Mouse (Mus musculus): ENCODE data around the gene Rbx1. TPM values are rescaled to one million over a fixed set of nuclear protein-coding genes. Genes with fewer than 3 reads are reported as not detected.
"Not testable (repeated sequence)": the region's sequence is repeated elsewhere in the genome, so short reads cannot be mapped to it uniquely, and the experiment has no call there.

Gene Rbx1
- polyA plus RNA-seq, 1 experiment from 2014 or later = 559 TPM

GRCm38 (mm10) chr15:81461523-81461922 lies 4.6 kb upstream of the Rbx1 start:
- no peak overlapping the region for H3K9ac ChIP-seq (replicated peaks)
- H3K36me3 ChIP-seq = peaks cover 12% of the 10 kb centered on the region
- no peak overlapping the region for H3K4me2 ChIP-seq
- no peak for ATAC-seq (ENCODE audit: insufficient number of reproducible peaks, insufficient read depth, low FRiP score, low TSS enrichment, low read depth)
- 82% methylated on average over 7 of the region's 7 CpGs for WGBS
- H3K9me3 ChIP-seq = peaks cover 10% of the 10 kb centered on the region; the same call in 1 of the 2 replicates
- H3K4me3 ChIP-seq (replicated peaks) = no peak overlapping the region
- H3K27ac ChIP-seq = no peak overlapping the region
- peaks cover 6% of the 10 kb centered on the region for H3K4me1 ChIP-seq (replicated peaks)
- no peaks in the 10 kb centered on the region for H3K27me3 ChIP-seq

DNA sequence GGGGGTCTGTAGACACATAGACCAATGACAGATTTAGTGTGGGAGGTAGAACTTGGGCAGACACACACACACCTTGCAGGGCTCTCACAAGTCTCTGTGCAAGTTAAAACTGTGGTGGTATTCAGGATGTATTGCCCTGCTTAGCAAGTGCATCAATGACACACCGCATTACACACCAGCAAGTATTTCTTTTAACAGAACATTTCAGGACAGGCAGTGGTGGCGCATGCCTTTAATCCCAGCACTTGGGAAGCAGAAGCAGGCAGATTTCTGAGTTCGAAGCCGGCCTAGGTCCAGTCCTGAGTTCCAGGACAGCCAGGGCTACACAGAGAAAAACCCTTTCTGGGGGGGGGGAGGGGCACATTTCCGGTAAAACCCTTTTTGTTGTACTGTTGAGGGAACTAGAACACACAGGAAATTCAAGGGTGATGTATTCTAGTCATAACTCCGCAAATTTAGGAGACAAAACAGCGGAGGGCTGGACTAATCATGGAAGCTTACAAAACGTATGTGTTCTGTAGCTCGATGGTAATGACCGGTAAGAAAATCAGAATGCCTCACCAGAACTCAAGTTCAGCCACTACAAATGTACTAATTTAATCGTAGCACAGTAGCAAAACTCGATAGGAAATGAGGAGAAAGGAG lies 958 bp upstream of the Rbx1 start:
- Histone ChIP-seq H3K27ac (peak overlapping the region; percentile 86), H3K9me3 (peaks cover 10% of the 10 kb centered on the region; the same call in 1 of the 2 replicates), H3K27me3 (no peaks in the 10 kb centered on the region), H3K4me1 (replicated peaks) (peaks cover 13% of the 10 kb centered on the region), H3K4me3 (replicated peaks) (peak overlapping the region; percentile 71), H3K36me3 (peaks cover 20% of the 10 kb centered on the region), H3K4me2 (peak overlapping the region; percentile 68), H3K9ac (replicated peaks) (peak overlapping the region; percentile 79)
- 77% methylated on average over 12 of the region's 12 CpGs for WGBS
- no peak for ATAC-seq (ENCODE audit: insufficient number of reproducible peaks, insufficient read depth, low FRiP score, low TSS enrichment, low read depth)

GRCm38 (mm10) chr15:81466738-81467113 lies 630 bp downstream of the Rbx1 start:
- Histone ChIP-seq H3K9ac (replicated peaks) (peak overlapping the region; percentile 79), H3K27ac (peak overlapping the region; percentile 89), H3K4me1 (replicated peaks) (peaks cover 13% of the 10 kb centered on the region), H3K36me3 (peaks cover 32% of the 10 kb centered on the region), H3K27me3 (no peaks in the 10 kb centered on the region), H3K4me2 (peak overlapping the region; percentile 65), H3K9me3 (peaks cover 8% of the 10 kb centered on the region; the same call in 1 of the 2 replicates), H3K4me3 (replicated peaks) (peak overlapping the region; percentile 71)
- WGBS = 0% methylated on average over 15 of the region's 15 CpGs
- ATAC-seq (ENCODE audit: insufficient number of reproducible peaks, insufficient read depth, low FRiP score, low TSS enrichment, low read depth) = no peak; the same call in 1 of the 2 replicates

- Histone ChIP-seq H3K4me3 (replicated peaks) (no peak overlapping the region), H3K9me3 (no peaks in the 10 kb centered on the region), H3K4me2 (no peak overlapping the region), H3K9ac (replicated peaks) (no peak overlapping the region), H3K27ac (no peak overlapping the region), H3K36me3 (peaks cover 72% of the 10 kb centered on the region), H3K27me3 (no peaks in the 10 kb centered on the region), H3K4me1 (replicated peaks) (peaks cover 7% of the 10 kb centered on the region)
- ATAC-seq (ENCODE audit: insufficient number of reproducible peaks, insufficient read depth, low FRiP score, low TSS enrichment, low read depth) = no peak
- WGBS = 68% methylated on average over 8 of the region's 8 CpGs
These were observed 4.6 kb downstream of the Rbx1 start for GRCm38 (mm10) chr15:81470735-81471134.

DNA sequence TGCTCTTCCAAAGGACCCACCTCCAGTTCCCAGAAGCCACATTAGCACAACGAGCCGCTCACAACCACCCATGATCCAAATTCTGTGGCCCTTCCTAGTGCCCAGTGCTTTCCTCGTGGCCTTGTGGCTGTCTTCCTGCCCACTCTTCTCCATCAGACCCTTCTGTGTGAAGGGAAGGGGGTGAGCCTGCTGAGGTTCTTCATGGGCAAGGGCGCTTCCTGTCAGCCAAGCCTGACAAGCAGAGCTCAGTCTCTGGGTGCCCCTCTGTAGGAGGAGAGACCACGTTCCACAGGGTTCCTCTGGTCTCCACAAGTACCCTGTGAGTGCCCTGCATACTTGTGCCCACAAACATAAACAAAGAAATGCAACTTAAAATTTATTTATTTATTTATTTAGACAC lies 6.2 kb downstream of the Rbx1 start:
- Histone ChIP-seq H3K27me3 (no peaks in the 10 kb centered on the region), H3K4me1 (replicated peaks) (peaks cover 10% of the 10 kb centered on the region; the same call in 1 of the 2 replicates), H3K4me3 (replicated peaks) (no peak overlapping the region), H3K4me2 (no peak overlapping the region), H3K9ac (replicated peaks) (no peak overlapping the region), H3K27ac (no peak overlapping the region), H3K9me3 (no peaks in the 10 kb centered on the region), H3K36me3 (peaks cover 76% of the 10 kb centered on the region)
- WGBS = 92% methylated on average over 5 of the region's 5 CpGs
- ATAC-seq (ENCODE audit: insufficient number of reproducible peaks, insufficient read depth, low FRiP score, low TSS enrichment, low read depth) = no peak

GRCm38 (mm10) chr15:81475654-81476053 lies 9.6 kb downstream of the Rbx1 start:
- H3K4me1 ChIP-seq (replicated peaks) = 0 out of 2 replicates have a peak, but pooled peaks cover 6% of the 10 kb centered on the region
- no peaks in the 10 kb centered on the region for H3K27me3 ChIP-seq
- no peak overlapping the region for H3K4me3 ChIP-seq (replicated peaks)
- 47% methylated on average over 3 of the region's 3 CpGs for WGBS
- no peak for ATAC-seq (ENCODE audit: insufficient number of reproducible peaks, insufficient read depth, low FRiP score, low TSS enrichment, low read depth)
- no peak overlapping the region for H3K4me2 ChIP-seq
- no peak overlapping the region for H3K27ac ChIP-seq
- no peaks in the 10 kb centered on the region for H3K9me3 ChIP-seq
- H3K36me3 ChIP-seq = peaks cover 54% of the 10 kb centered on the region
- no peak overlapping the region for H3K9ac ChIP-seq (replicated peaks)

DNA sequence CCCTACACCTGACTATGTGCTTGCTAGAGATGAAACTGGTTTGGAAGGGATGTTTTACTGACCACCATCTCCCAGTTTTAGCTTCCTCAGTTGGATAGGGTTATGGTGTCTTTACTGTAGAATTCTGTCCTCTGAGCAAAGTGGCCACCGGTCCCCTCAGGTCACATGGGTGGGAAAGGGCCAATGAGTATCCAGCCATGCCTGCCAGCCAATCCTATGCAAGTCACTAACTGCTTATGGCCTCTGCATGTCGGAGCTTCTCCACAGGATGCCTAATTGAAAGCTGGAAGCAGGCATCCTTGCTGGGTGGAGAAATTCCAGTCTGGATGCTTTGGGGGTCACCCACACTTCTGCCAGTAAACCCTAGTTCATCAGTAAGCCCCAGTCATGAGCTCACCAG lies 10.5 kb downstream of the Rbx1 start:
- Histone ChIP-seq H3K4me2 (no peak overlapping the region), H3K27me3 (no peaks in the 10 kb centered on the region), H3K9ac (replicated peaks) (no peak overlapping the region), H3K9me3 (no peaks in the 10 kb centered on the region), H3K27ac (no peak overlapping the region), H3K4me3 (replicated peaks) (no peak overlapping the region), H3K36me3 (peaks cover 45% of the 10 kb centered on the region), H3K4me1 (replicated peaks) (peaks cover 12% of the 10 kb centered on the region; the same call in 1 of the 2 replicates)
- no peak for ATAC-seq (ENCODE audit: insufficient number of reproducible peaks, insufficient read depth, low FRiP score, low TSS enrichment, low read depth)
- 10% methylated on average over 2 of the region's 2 CpGs for WGBS

DNA sequence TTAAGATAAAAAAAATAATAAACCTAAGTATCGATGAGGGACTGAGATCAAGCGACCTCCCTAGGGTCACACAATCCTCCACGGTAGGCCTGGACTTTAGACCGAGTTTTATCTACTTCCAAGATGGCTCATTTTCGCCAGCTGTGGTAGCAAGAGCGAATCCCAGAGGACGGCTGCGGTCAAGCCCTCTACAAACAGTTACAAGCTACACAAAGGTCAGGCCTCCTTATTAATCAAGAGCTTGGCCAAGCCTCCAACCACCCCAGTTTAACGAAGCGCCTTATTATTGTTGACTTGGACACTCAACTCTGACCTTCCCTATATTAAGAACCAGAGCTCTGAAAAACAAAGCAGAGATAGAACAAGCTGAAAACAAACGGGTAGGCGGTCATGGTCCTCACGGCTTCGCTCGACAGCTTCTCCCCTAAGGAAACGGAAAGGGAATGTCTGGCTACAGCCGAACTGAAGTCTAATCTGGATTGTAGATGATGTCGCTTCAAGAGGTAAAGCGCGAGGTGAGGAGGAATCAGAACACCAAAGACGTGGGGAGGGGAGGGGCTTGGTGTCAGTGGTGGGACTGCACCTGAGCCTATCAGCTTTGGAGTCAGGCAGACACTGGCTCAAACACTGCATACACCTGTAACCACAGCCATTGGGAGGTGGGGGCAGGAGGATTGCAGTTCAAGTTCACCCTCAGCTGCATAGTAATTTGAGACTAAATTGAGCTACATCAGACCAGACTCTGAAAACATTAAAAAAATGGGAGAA lies 13.5 kb downstream of the Rbx1 start:
- no peak overlapping the region for H3K27ac ChIP-seq
- no peaks in the 10 kb centered on the region for H3K27me3 ChIP-seq
- H3K4me2 ChIP-seq = no peak overlapping the region
- H3K36me3 ChIP-seq = peaks cover 15% of the 10 kb centered on the region
- no peak overlapping the region for H3K4me3 ChIP-seq (replicated peaks)
- H3K9ac ChIP-seq (replicated peaks) = no peak overlapping the region
- peaks cover 12% of the 10 kb centered on the region; the same call in 1 of the 2 replicates for H3K4me1 ChIP-seq (replicated peaks)
- WGBS = 64% methylated on average over 21 of the region's 21 CpGs
- no peak for ATAC-seq (ENCODE audit: insufficient number of reproducible peaks, insufficient read depth, low FRiP score, low TSS enrichment, low read depth)
- no peaks in the 10 kb centered on the region for H3K9me3 ChIP-seq

GRCm38 (mm10) chr15:81480284-81480683 lies 14.2 kb downstream of the Rbx1 start:
- not testable (repeated sequence) for H3K4me3 ChIP-seq (replicated peaks); H3K27ac ChIP-seq; H3K27me3 ChIP-seq; H3K9ac ChIP-seq (replicated peaks); H3K36me3 ChIP-seq; H3K9me3 ChIP-seq; H3K4me2 ChIP-seq; ATAC-seq (ENCODE audit: insufficient number of reproducible peaks, insufficient read depth, low FRiP score, low TSS enrichment, low read depth)
- H3K4me1 ChIP-seq (replicated peaks) = peaks cover 12% of the 10 kb centered on the region; the same call in 1 of the 2 replicates
- WGBS = 62% methylated on average over 3 of the region's 3 CpGs

DNA sequence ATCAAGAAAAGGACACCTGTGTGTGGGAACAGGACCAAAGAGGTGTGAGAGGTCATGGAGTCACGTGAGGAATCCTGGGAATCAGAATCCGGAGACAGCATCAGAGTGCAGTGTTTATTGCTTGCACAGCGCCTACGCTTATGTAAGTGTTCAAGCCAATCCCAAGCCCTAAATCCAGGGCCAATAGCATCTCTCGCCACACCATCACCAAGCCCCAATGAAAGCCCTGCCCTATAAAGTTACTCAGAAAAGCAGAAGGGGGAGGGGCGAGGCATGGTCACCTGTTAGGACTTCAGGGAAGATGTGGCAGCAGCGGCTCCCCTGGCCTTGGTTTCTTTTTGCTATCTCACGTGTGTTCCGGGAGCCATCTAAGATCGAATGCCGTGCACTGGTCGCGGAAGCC lies 14.9 kb downstream of the Rbx1 start:
- Histone ChIP-seq H3K4me3 (replicated peaks) (peak overlapping the region; percentile 28), H3K27ac (no peak overlapping the region), H3K27me3 (no peaks in the 10 kb centered on the region), H3K36me3 (peaks cover 1% of the 10 kb centered on the region; the same call in 1 of the 2 replicates), H3K9me3 (no peaks in the 10 kb centered on the region), H3K4me2 (peak overlapping the region; percentile 54), H3K9ac (replicated peaks) (no peak overlapping the region), H3K4me1 (replicated peaks) (peaks cover 12% of the 10 kb centered on the region; the same call in 1 of the 2 replicates)
- WGBS = 13% methylated on average over 13 of the region's 13 CpGs
- ATAC-seq (ENCODE audit: insufficient number of reproducible peaks, insufficient read depth, low FRiP score, low TSS enrichment, low read depth) = peak; percentile 59

- no peak for ATAC-seq (ENCODE audit: insufficient number of reproducible peaks, insufficient read depth, low FRiP score, low TSS enrichment, low read depth)
- Histone ChIP-seq H3K9me3 (no peaks in the 10 kb centered on the region), H3K4me3 (replicated peaks) (no peak overlapping the region), H3K4me2 (no peak overlapping the region), H3K4me1 (replicated peaks) (peaks cover 7% of the 10 kb centered on the region; the same call in 1 of the 2 replicates), H3K27me3 (no peaks in the 10 kb centered on the region), H3K36me3 (no peaks in the 10 kb centered on the region), H3K9ac (replicated peaks) (no peak overlapping the region), H3K27ac (no peak overlapping the region)
- WGBS = 84% methylated on average over 2 of the region's 2 CpGs
These were observed 16.9 kb downstream of the Rbx1 start for GRCm38 (mm10) chr15:81482966-81483365.

All from limb, embryonic 12.5 days (tissue).